Mouse (Mus musculus) myocyte (in vitro differentiated cells): ENCODE measurements around the gene Herpud1. TPM values are rescaled to one million over a fixed set of nuclear protein-coding genes. Genes with fewer than 3 reads are reported as not detected.

Experiments used
- H3K27me3 ChIP-seq: one replicate; pipeline ENCODE4 v1.6.1; 2011; ENCODE audit not compliant: control insufficient read depth, insufficient read depth, insufficient read length
- H3K36me3 ChIP-seq: one replicate; pipeline ENCODE4 v1.6.1; 2011; ENCODE audit not compliant: control insufficient read depth, insufficient read depth
- H3K4me2 ChIP-seq: one replicate; pipeline ENCODE4 v1.6.1; 2011; ENCODE audit warnings: low read depth, control low read depth
- H3K4me3 ChIP-seq: one replicate; pipeline ENCODE4 v1.5.1; 2011; ENCODE audit warnings: mild to moderate bottlenecking, control low read depth, moderate library complexity
- H3K79me2 ChIP-seq: one replicate; pipeline ENCODE4 v1.6.1; 2011; ENCODE audit not compliant: control insufficient read depth, insufficient read depth
- H3ac ChIP-seq: one replicate; pipeline ENCODE4 v1.6.1; 2011; ENCODE audit not compliant: control insufficient read depth, insufficient read length
- CEBPB ChIP-seq: IDR thresholded peaks from 2 replicates; pipeline ENCODE4 v1.6.1; 2011; ENCODE audit warnings: mild to moderate bottlenecking, moderate library complexity; ENCODE audit not compliant: poor library complexity, insufficient read depth, severe bottlenecking
- E2F4 ChIP-seq: IDR thresholded peaks from one replicate; pipeline ENCODE4 v1.6.1; 2011; ENCODE audit warnings: mild to moderate bottlenecking, control low read depth, moderate library complexity; ENCODE audit not compliant: insufficient read depth
- MAX ChIP-seq: IDR thresholded peaks from one replicate; pipeline ENCODE4 v1.6.1; 2011; ENCODE audit warnings: low read depth, mild to moderate bottlenecking, control low read depth
- MYOD1 ChIP-seq, 3 experiments: IDR thresholded peaks; one replicate each; pipeline ENCODE4 v1.6.1; 2011; ENCODE audit warnings: control low read depth in 2 of 3, low read depth in 2 of 3, mild to moderate bottlenecking in 2 of 3, moderate library complexity in 1 of 3; ENCODE audit not compliant: insufficient read length in 2 of 3, control insufficient read depth in 1 of 3
- MYOG ChIP-seq, 3 experiments: IDR thresholded peaks; one replicate each; pipeline ENCODE4 v1.6.1; 2011; ENCODE audit warnings: control low read depth in 2 of 3, low read depth in 2 of 3, mild to moderate bottlenecking in 2 of 3; ENCODE audit not compliant: insufficient read length in 2 of 3, control insufficient read depth in 1 of 3, insufficient read depth in 1 of 3
- POLR2A ChIP-seq: IDR thresholded peaks from one replicate; pipeline ENCODE4 v1.6.1; 2011; ENCODE audit warnings: low read depth, mild to moderate bottlenecking, control low read depth, moderate library complexity; ENCODE audit not compliant: insufficient read length
- POLR2AphosphoS2 ChIP-seq: IDR thresholded peaks from one replicate; pipeline ENCODE4 v1.6.1; 2011; ENCODE audit warnings: low read depth, control low read depth; ENCODE audit not compliant: insufficient read length
- REST ChIP-seq: IDR thresholded peaks from one replicate; pipeline ENCODE4 v1.6.1; 2011; ENCODE audit warnings: mild to moderate bottlenecking, control low read depth, moderate library complexity; ENCODE audit not compliant: insufficient read depth, insufficient read length
- SRF ChIP-seq: IDR thresholded peaks from one replicate; pipeline ENCODE4 v1.6.1; 2011; ENCODE audit warnings: low read depth; ENCODE audit not compliant: control insufficient read depth, insufficient read length
- TCF12 ChIP-seq: IDR thresholded peaks from one replicate; pipeline ENCODE4 v1.6.1; 2011; ENCODE audit warnings: mild to moderate bottlenecking, control low read depth; ENCODE audit not compliant: poor library complexity, insufficient read depth, severe bottlenecking
- TCF3 ChIP-seq: IDR thresholded peaks from one replicate; pipeline ENCODE4 v1.6.1; 2011; ENCODE audit warnings: low read depth, control low read depth; ENCODE audit not compliant: insufficient read length
- USF1 ChIP-seq: IDR thresholded peaks from one replicate; pipeline ENCODE4 v1.6.1; 2011; ENCODE audit warnings: low read depth, mild to moderate bottlenecking, control low read depth, moderate library complexity
- polyA plus RNA-seq: library from polyadenylated mRNA; unstranded; fragments of >200 nt; fragmentation: generic; extraction: Trizol; gene quantifications from one replicate; pipeline ENCODE4 v1.2.1, GENCODE M21; 2012; ENCODE audit warnings: missing spikeins

Herpud1 gene
- polyA plus RNA-seq, 1 experiment, result 292 TPM

GRCm38 (mm10) chr8:94427953-94428352, 41.7 kb downstream of the Herpud1 start:
- no peak for TF ChIP-seq TCF3
- Histone ChIP-seq H3K79me2 (no peaks in the 10 kb centered on the region), H3K4me3 (no peak overlapping the region), H3ac (no peak overlapping the region), H3K27me3 (peaks cover 29% of the 10 kb centered on the region), H3K4me2 (no peak overlapping the region), H3K36me3 (no peaks in the 10 kb centered on the region)

GRCm38 (mm10) chr8:94428420-94428819, 42.2 kb downstream of the Herpud1 start:
- H3K4me3 ChIP-seq, result no peak overlapping the region
- no peak overlapping the region for H3ac ChIP-seq
- no peak for TF ChIP-seq USF1
- no peak for TF ChIP-seq E2F4
- no peak for TF ChIP-seq MYOD1 (IDR thresholded peaks at IDR 0.05; ENCODE audit: control insufficient read depth in 1 of 3, insufficient read length in 2 of 3, low read depth in 2 of 3)
- TF ChIP-seq CEBPB, result no peak
- no peak for TF ChIP-seq POLR2A
- no peak for TF ChIP-seq TCF12
- TF ChIP-seq POLR2AphosphoS2, result no peak
- no peak for TF ChIP-seq MAX
- no peak for TF ChIP-seq TCF3
- TF ChIP-seq SRF, result no peak
- H3K79me2 ChIP-seq, result no peaks in the 10 kb centered on the region
- H3K36me3 ChIP-seq, result no peaks in the 10 kb centered on the region
- H3K27me3 ChIP-seq, result peaks cover 28% of the 10 kb centered on the region
- H3K4me2 ChIP-seq, result no peak overlapping the region

GRCm38 (mm10) chr8:94429376-94429775, 43.1 kb downstream of the Herpud1 start:
- peaks cover 28% of the 10 kb centered on the region for H3K27me3 ChIP-seq
- H3K4me2 ChIP-seq, result no peak overlapping the region
- H3K36me3 ChIP-seq, result no peaks in the 10 kb centered on the region
- no peak overlapping the region for H3ac ChIP-seq
- no peaks in the 10 kb centered on the region for H3K79me2 ChIP-seq
- no peak overlapping the region for H3K4me3 ChIP-seq
- TF ChIP-seq E2F4, result no peak
- no peak for TF ChIP-seq TCF12
- no peak for TF ChIP-seq TCF3
- no peak for TF ChIP-seq POLR2AphosphoS2
- TF ChIP-seq CEBPB, result no peak
- no peak for TF ChIP-seq POLR2A
- TF ChIP-seq SRF, result no peak
- TF ChIP-seq USF1, result no peak
- TF ChIP-seq MAX, result no peak
- no peak for TF ChIP-seq MYOG (IDR thresholded peaks at IDR 0.05; ENCODE audit: control insufficient read depth in 1 of 3, insufficient read depth in 1 of 3, insufficient read length in 2 of 3, low read depth in 2 of 3)
- TF ChIP-seq REST, result no peak
- no peak for TF ChIP-seq MYOD1 (IDR thresholded peaks at IDR 0.05; ENCODE audit: control insufficient read depth in 1 of 3, insufficient read length in 2 of 3, low read depth in 2 of 3)

GRCm38 (mm10) chr8:94432212-94432611, 46.0 kb downstream of the Herpud1 start:
- H3K79me2 ChIP-seq, result no peaks in the 10 kb centered on the region
- H3K4me2 ChIP-seq, result no peak overlapping the region
- H3K4me3 ChIP-seq, result no peak overlapping the region
- H3K36me3 ChIP-seq, result no peaks in the 10 kb centered on the region
- H3K27me3 ChIP-seq, result peaks cover 18% of the 10 kb centered on the region
- TF ChIP-seq MYOD1 (IDR thresholded peaks at IDR 0.05; ENCODE audit: control insufficient read depth in 1 of 3, insufficient read length in 2 of 3, low read depth in 2 of 3) (no peak), USF1 (no peak), SRF (no peak)
- H3ac ChIP-seq, result no peak overlapping the region

GRCm38 (mm10) chr8:94433981-94434466, 47.8 kb downstream of the Herpud1 start, which contains the start of gene Nlrc5:
TSS of gene Nlrc5 (plus strand) at chr8:94434356.
- Histone ChIP-seq H3K36me3 (no peaks in the 10 kb centered on the region), H3K79me2 (no peaks in the 10 kb centered on the region), H3K27me3 (peaks cover 13% of the 10 kb centered on the region), H3K4me3 (peak within 1 kb of the TSS; percentile 22), H3ac (no peak within 1 kb of the TSS), H3K4me2 (peak within 1 kb of the TSS; percentile 78)
- TF ChIP-seq POLR2A, result no peak

- H3K36me3 ChIP-seq, result no peaks in the 10 kb centered on the region
- H3ac ChIP-seq, result no peak overlapping the region
- peak overlapping the region; percentile 78 for H3K4me2 ChIP-seq
- H3K27me3 ChIP-seq, result peaks cover 13% of the 10 kb centered on the region
- H3K79me2 ChIP-seq, result no peaks in the 10 kb centered on the region
- peak overlapping the region; percentile 22 for H3K4me3 ChIP-seq
- no peak for TF ChIP-seq CEBPB
- TF ChIP-seq TCF12, result no peak
- no peak for TF ChIP-seq MAX
- no peak for TF ChIP-seq POLR2A
- TF ChIP-seq POLR2AphosphoS2, result no peak
- TF ChIP-seq SRF, result no peak
- TF ChIP-seq MYOD1 (IDR thresholded peaks at IDR 0.05; ENCODE audit: control insufficient read depth in 1 of 3, insufficient read length in 2 of 3, low read depth in 2 of 3), result no peak
- no peak for TF ChIP-seq MYOG (IDR thresholded peaks at IDR 0.05; ENCODE audit: control insufficient read depth in 1 of 3, insufficient read depth in 1 of 3, insufficient read length in 2 of 3, low read depth in 2 of 3)
- no peak for TF ChIP-seq USF1
Observed at GRCm38 (mm10) chr8:94434958-94435357, 48.7 kb downstream of the Herpud1 start.
